Mouse (Mus musculus): Measurements from ENCODE around the gene Gm20388.

Gene Gm20388

DNA sequence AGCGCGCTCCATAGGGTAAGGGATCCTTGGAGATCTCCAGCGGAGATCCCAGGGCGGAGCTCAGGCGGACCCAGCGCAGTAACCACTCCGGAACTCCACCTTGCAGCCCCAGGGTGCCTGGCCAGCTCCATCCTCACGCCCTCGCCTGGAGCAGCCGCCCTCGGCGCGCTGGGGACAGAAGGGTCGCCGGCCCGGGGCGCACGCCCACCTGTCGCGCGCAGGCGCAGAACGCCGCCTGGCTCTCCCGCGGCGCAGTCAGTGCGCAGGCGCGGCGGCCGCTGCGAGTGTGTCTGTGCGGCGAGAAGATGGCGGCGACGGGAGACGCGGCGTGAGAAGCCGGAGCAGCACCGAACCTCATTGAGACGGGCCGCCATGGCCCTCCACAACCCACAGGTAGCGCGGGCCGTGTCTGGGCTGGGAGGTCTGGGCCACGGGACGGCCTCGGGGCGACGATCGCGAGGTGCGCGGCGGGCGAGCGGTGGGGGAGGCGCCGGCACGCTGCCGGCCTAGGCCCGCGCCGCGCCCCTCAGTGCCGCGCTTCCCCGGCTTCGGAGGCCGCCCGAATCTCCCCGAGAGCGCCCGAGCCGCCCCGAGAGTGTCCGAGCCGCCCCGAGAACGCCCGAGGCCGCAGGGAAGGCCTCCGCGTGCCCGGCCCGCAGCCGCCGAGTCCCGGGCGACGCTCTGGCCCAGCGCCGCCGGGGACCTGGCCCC is at the start of gene Gm20388:
Gm20388 (plus strand) TSS at position 295 of the 711 bp plus-strand sequence.
- peak; percentile 94 for DNase-seq

- peak; percentile 99 for DNase-seq
These were observed 48.8 kb upstream of the Gm20388 start, which contains the start of gene Klhl36 for GRCm38 (mm10) chr8:119861706-119862389. Gene Klhl36, plus strand, starts transcription at chr8:119862266.

- no peak for DNase-seq
These were observed 48.3 kb upstream of the Gm20388 start for GRCm38 (mm10) chr8:119862390-119862734.

DNA sequence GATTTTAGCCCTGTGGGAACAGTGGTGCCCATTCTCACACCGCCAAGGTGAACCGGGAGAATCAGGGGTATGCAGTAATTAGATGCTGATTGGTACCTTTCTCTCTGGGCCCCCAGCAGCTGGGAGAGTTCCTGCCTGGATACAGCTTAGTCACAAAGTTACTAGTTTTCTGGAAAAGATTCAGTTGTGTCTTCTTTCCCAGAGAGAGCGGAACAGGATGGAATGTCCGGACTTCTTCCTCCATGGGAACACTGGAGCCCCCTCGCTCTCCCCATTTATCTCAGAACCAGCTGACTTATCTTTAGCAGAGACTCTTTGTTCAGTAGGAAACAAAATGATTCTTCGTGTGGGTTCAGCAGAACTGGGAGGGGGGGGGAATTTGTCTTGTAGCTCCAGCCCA is 47.9 kb upstream of the Gm20388 start:
- peak; percentile 45 for DNase-seq

- DNase-seq: no peak
These were observed 41.0 kb upstream of the Gm20388 start for GRCm38 (mm10) chr8:119869616-119870015.

- DNase-seq: no peak
These were observed 37.5 kb upstream of the Gm20388 start for GRCm38 (mm10) chr8:119873181-119873580.

GRCm38 (mm10) chr8:119881301-119881700 is 29.3 kb upstream of the Gm20388 start:
- no peak for DNase-seq

DNA sequence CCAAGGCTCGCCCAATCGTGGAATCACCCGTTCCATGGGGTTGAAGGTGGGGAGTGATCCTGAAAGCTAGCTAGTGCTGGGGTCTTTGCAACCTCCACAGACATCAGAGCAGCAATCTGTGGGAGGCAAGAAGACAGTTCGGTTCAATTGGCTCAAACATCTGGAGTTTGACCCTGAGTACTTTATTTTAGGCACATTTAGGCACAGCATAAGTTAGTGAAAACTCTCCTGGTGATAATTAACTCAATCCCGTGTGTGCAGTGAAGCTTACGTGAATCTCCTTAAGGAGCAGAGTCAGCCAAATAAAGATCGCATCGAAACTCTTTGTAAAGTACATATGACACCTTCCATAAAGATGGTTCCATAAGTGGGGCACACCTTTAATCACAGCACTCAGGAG is 28.7 kb upstream of the Gm20388 start:
- DNase-seq: no peak

- no peak for DNase-seq
These were observed 27.4 kb upstream of the Gm20388 start for GRCm38 (mm10) chr8:119883281-119883680.

DNA sequence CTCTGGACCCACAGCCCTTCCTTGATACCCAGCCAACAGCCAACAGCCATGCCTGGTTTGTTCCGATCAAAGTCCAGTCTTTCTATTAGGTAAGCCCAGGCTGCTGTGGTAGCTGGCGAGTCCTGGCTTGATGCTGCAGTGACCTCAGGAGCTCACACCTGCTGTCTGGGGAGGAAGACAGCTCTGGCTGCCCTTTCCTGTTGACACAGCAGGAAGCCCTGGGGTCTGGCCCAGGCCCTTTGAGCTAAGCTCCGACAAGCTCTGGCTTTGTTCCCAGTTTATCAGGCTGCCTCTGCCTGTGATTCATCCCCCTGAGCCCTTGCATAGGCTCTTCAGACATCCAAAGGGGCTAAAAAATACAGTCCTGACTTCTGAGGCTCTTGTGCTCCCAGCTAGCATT is 25.0 kb upstream of the Gm20388 start:
- peak; percentile 85 for DNase-seq

- peak; percentile 76 for DNase-seq
These were observed 23.5 kb upstream of the Gm20388 start for GRCm38 (mm10) chr8:119887130-119887529.

GRCm38 (mm10) chr8:119888012-119888411 is 22.6 kb upstream of the Gm20388 start:
- DNase-seq: no peak

- no peak for DNase-seq
These were observed 13.6 kb upstream of the Gm20388 start for GRCm38 (mm10) chr8:119897069-119897468.

- peak; percentile 47 for DNase-seq
These were observed 12.7 kb upstream of the Gm20388 start for GRCm38 (mm10) chr8:119897933-119898332.

DNA sequence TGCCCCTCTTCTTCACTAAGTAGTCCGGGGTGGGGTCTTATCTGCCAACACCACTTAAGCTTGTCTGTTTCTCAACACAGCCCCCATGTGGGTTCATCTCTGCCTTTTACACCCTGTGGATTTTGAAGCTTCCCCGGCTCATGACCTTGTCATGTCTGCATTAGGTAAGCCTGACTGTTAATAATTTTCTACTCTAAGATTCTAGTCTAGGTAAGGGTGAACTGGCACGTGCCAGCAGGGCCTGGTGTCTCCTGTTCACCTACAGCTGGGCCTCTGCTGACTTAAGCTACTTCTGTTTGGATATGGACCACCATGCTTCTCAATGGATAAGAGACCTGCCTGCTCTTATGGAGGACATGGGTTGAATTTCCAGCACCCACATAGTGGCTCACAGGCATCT is 9.3 kb upstream of the Gm20388 start:
- peak; percentile 58 for DNase-seq

- DNase-seq: peak; percentile 55
These were observed 8.7 kb upstream of the Gm20388 start for GRCm38 (mm10) chr8:119901952-119902351.

GRCm38 (mm10) chr8:119904323-119904911 is 6.2 kb upstream of the Gm20388 start:
- no peak for DNase-seq

GRCm38 (mm10) chr8:119909944-119910546 is 596 bp upstream of the Gm20388 start, which contains the start of gene Usp10:
Gene Usp10, plus strand, starts transcription at chr8:119910360.
- DNase-seq: no peak

- DNase-seq: no peak
These were observed 769 bp downstream of the Gm20388 start for GRCm38 (mm10) chr8:119911258-119911962.

DNA sequence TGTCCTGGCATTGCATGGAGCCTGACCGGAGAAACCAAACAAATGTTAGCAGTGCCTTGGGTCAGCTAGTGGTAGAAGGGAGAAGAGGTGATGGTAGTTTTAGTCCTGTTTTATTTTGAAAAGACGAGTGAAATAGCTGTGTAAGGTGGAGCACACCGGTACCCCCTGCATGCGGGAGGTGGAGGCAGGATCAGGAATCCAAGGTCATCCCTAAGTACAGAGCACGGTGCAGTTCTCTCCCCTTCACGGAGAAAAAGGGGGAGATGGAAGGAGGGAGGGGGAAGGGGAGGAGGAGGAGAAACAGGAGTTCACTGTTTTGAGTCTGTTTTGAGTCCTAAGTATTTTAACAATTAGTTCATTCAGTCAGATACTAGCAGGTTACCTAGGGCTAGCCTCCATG is 2.0 kb downstream of the Gm20388 start:
- DNase-seq: no peak

DNA sequence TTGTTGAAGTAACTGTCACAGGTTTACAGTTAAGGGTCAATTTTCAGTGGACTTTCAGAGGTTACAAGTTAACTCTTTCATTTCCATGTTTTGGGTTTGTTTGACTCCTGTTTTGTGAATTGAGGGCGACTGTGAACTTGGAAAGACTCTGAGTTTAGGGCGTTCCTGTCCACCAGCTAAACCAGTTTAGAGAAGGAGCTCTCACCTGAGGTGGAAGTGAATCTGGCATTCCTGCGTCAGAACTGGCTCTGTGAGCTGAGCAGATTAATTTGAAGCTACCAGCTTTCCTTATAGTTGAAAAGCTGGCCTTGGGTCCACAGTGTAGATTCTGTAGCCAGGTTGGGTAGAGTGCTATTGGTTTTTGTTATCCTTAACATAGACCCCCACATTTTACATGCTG is 2.5 kb downstream of the Gm20388 start:
- no peak for DNase-seq

- DNase-seq: no peak
These were observed 3.5 kb downstream of the Gm20388 start for GRCm38 (mm10) chr8:119914161-119914560.

GRCm38 (mm10) chr8:119915298-119915697 is 4.7 kb downstream of the Gm20388 start:
- no peak for DNase-seq
